Mouse (Mus musculus) kidney, adult 2 months (tissue): ENCODE results near the gene 4921524J17Rik.

Experiments
- CTCF ChIP-seq: fragments of 200-500 bp; conservative IDR thresholded peaks from 2 replicates; pipeline ENCODE4 v1.5.1; 2011; ENCODE audit warnings: low read depth, mild to moderate bottlenecking, control low read depth, low read length, moderate library complexity, mixed read lengths; ENCODE audit not compliant: insufficient read depth, insufficient read length
- POLR2A ChIP-seq: fragments of 200-500 bp; IDR thresholded peaks from one replicate; pipeline ENCODE4 v1.6.1; 2011; ENCODE audit warnings: low read depth, low read length, control low read depth

DNA sequence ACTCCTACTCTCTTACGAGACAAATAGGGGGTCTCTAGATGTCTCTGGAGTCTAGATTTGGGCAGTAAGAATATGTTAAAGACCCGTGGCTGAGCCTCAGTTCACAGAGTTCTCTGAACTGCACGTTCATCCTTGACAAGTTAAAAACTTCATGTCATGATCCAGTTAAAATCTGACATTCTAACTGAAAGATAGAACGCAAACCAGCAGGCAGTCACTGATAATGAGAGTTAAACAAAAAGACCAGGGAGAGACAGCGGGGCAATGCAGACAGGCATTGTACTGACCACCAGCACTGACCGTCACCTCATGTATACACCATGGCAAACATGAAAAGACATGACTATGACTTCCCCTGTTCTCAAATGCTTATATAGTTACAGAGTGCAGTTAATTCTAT, 69.2 kb downstream of the 4921524J17Rik start:
- TF ChIP-seq CTCF = no peak
- TF ChIP-seq POLR2A = no peak
